Mouse (Mus musculus): ENCODE measurements around the gene Rap1gap2.
A peak's percentile ranks its signal among the peaks of the same experiment; 100 is the strongest.

The Rap1gap2 gene

GRCm38 (mm10) chr11:74472671-74473070 is 138.0 kb downstream of the Rap1gap2 start:
- DNase-seq (ENCODE audit: inconsistent age in 2 of 2, low spot score in 1 of 2) = no peak

GRCm38 (mm10) chr11:74468195-74468594 is 142.5 kb downstream of the Rap1gap2 start:
- peak; percentile 31 to 57 for DNase-seq (ENCODE audit: inconsistent age in 2 of 2, low spot score in 1 of 2)

GRCm38 (mm10) chr11:74465712-74466111 is 145.0 kb downstream of the Rap1gap2 start:
- DNase-seq (ENCODE audit: inconsistent age in 2 of 2, low spot score in 1 of 2) = peak; percentile 24 to 44

GRCm38 (mm10) chr11:74464181-74464977 is 146.3 kb downstream of the Rap1gap2 start:
- no peak for DNase-seq (ENCODE audit: inconsistent age in 2 of 2, low spot score in 1 of 2)

- DNase-seq (ENCODE audit: inconsistent age in 2 of 2, low spot score in 1 of 2) = no peak
These were observed 148.1 kb downstream of the Rap1gap2 start for GRCm38 (mm10) chr11:74462651-74463050.

GRCm38 (mm10) chr11:74459651-74460050 is 151.1 kb downstream of the Rap1gap2 start:
- no peak for DNase-seq (ENCODE audit: inconsistent age in 2 of 2, low spot score in 1 of 2)

GRCm38 (mm10) chr11:74458400-74458799 is 152.3 kb downstream of the Rap1gap2 start:
- no peak for DNase-seq (ENCODE audit: inconsistent age in 2 of 2, low spot score in 1 of 2)

GRCm38 (mm10) chr11:74457194-74457593 is 153.5 kb downstream of the Rap1gap2 start:
- no peak for DNase-seq (ENCODE audit: inconsistent age in 2 of 2, low spot score in 1 of 2)

- no peak for DNase-seq (ENCODE audit: inconsistent age in 2 of 2, low spot score in 1 of 2)
These were observed 162.2 kb downstream of the Rap1gap2 start for GRCm38 (mm10) chr11:74448556-74448955.

GRCm38 (mm10) chr11:74447991-74448403 is 162.7 kb downstream of the Rap1gap2 start:
- DNase-seq (ENCODE audit: inconsistent age in 2 of 2, low spot score in 1 of 2) = peak in 1 of 2 experiments; percentile 51

- no peak for DNase-seq (ENCODE audit: inconsistent age in 2 of 2, low spot score in 1 of 2)
These were observed 165.1 kb downstream of the Rap1gap2 start for GRCm38 (mm10) chr11:74445591-74445990.

- DNase-seq (ENCODE audit: inconsistent age in 2 of 2, low spot score in 1 of 2) = no peak
These were observed 166.8 kb downstream of the Rap1gap2 start for GRCm38 (mm10) chr11:74443924-74444256.

- DNase-seq (ENCODE audit: inconsistent age in 2 of 2, low spot score in 1 of 2) = no peak
These were observed 167.4 kb downstream of the Rap1gap2 start for GRCm38 (mm10) chr11:74443147-74443923.

GRCm38 (mm10) chr11:74442396-74442795 is 168.3 kb downstream of the Rap1gap2 start:
- DNase-seq (ENCODE audit: inconsistent age in 2 of 2, low spot score in 1 of 2) = no peak

GRCm38 (mm10) chr11:74440112-74440511 is 170.6 kb downstream of the Rap1gap2 start:
- no peak for DNase-seq (ENCODE audit: inconsistent age in 2 of 2, low spot score in 1 of 2)

- DNase-seq (ENCODE audit: inconsistent age in 2 of 2, low spot score in 1 of 2) = no peak
These were observed 171.5 kb downstream of the Rap1gap2 start for GRCm38 (mm10) chr11:74439202-74439601.

- no peak for DNase-seq (ENCODE audit: inconsistent age in 2 of 2, low spot score in 1 of 2)
These were observed 172.5 kb downstream of the Rap1gap2 start for GRCm38 (mm10) chr11:74438249-74438648.

GRCm38 (mm10) chr11:74435366-74435765 is 175.3 kb downstream of the Rap1gap2 start:
- DNase-seq (ENCODE audit: inconsistent age in 2 of 2, low spot score in 1 of 2) = no peak

- no peak for DNase-seq (ENCODE audit: inconsistent age in 2 of 2, low spot score in 1 of 2)
These were observed 177.7 kb downstream of the Rap1gap2 start for GRCm38 (mm10) chr11:74433000-74433399.

GRCm38 (mm10) chr11:74429798-74430529 is 180.8 kb downstream of the Rap1gap2 start:
- DNase-seq (ENCODE audit: inconsistent age in 2 of 2, low spot score in 1 of 2) = no peak

GRCm38 (mm10) chr11:74426306-74426705 is 184.4 kb downstream of the Rap1gap2 start:
- no peak for DNase-seq (ENCODE audit: inconsistent age in 2 of 2, low spot score in 1 of 2)

Measured in adrenal gland, adult (tissue).